Mouse (Mus musculus): ENCODE data around the gene Rnf43. TPM values are rescaled to one million over a fixed set of nuclear protein-coding genes. Genes with fewer than 3 reads are reported as not detected.

The Rnf43 gene
- polyA plus RNA-seq (2015; fragmentation: Nextera tagmentation; extraction: Ambion mirVana): 0.54 and 2.6 TPM in 2 replicates

GRCm38 (mm10) chr11:87662407-87662806 is at the start of gene Rnf43:
TSS of gene Rnf43 (plus strand) at chr11:87662722.
- peak within 1 kb of the TSS; percentile 42 for H3K4me3 ChIP-seq (replicated peaks)
- 0 out of 2 replicates have a peak, but pooled peaks have one; percentile 45 for ATAC-seq (ENCODE audit: low FRiP score)
- peaks cover 12% of the 10 kb centered on the region for H3K4me1 ChIP-seq
- peak within 1 kb of the TSS; percentile 72 for H3K4me2 ChIP-seq
- H3K27ac ChIP-seq (replicated peaks): no peak within 1 kb of the TSS
- H3K27me3 ChIP-seq (replicated peaks): peaks cover 22% of the 10 kb centered on the region; the same call in 1 of the 2 replicates
- H3K9me3 ChIP-seq (replicated peaks): no peaks in the 10 kb centered on the region
- peak within 1 kb of the TSS; percentile 0; the same call in 1 of the 2 replicates for H3K9ac ChIP-seq (replicated peaks)
- H3K36me3 ChIP-seq: no peaks in the 10 kb centered on the region
- WGBS: 0% methylated on average over 8 of the region's 8 CpGs

GRCm38 (mm10) chr11:87613972-87614371 is 48.5 kb upstream of the Rnf43 start:
- no peaks in the 10 kb centered on the region for H3K27me3 ChIP-seq (replicated peaks)
- peaks cover 92% of the 10 kb centered on the region for H3K36me3 ChIP-seq
- H3K4me2 ChIP-seq: no peak overlapping the region
- no peak overlapping the region for H3K4me3 ChIP-seq (replicated peaks)
- H3K9me3 ChIP-seq (replicated peaks): no peaks in the 10 kb centered on the region
- no peak for ATAC-seq (ENCODE audit: low FRiP score)
- 92% methylated on average over 7 of the region's 7 CpGs for WGBS
- no peak overlapping the region for H3K27ac ChIP-seq (replicated peaks)
- no peaks in the 10 kb centered on the region for H3K4me1 ChIP-seq
- H3K9ac ChIP-seq (replicated peaks): no peak overlapping the region

GRCm38 (mm10) chr11:87615551-87615950 is 47.0 kb upstream of the Rnf43 start:
- Histone ChIP-seq H3K27ac (replicated peaks) (no peak overlapping the region), H3K9me3 (replicated peaks) (no peaks in the 10 kb centered on the region), H3K9ac (replicated peaks) (no peak overlapping the region), H3K4me3 (replicated peaks) (no peak overlapping the region), H3K27me3 (replicated peaks) (no peaks in the 10 kb centered on the region), H3K4me1 (no peaks in the 10 kb centered on the region), H3K4me2 (no peak overlapping the region), H3K36me3 (peaks cover 81% of the 10 kb centered on the region)
- no peak for ATAC-seq (ENCODE audit: low FRiP score)
- WGBS: 93% methylated on average over 5 of the region's 5 CpGs

- Histone ChIP-seq H3K27ac (replicated peaks) (no peak overlapping the region), H3K9me3 (replicated peaks) (no peaks in the 10 kb centered on the region), H3K4me2 (no peak overlapping the region), H3K4me1 (no peaks in the 10 kb centered on the region), H3K27me3 (replicated peaks) (no peaks in the 10 kb centered on the region), H3K4me3 (replicated peaks) (no peak overlapping the region), H3K36me3 (peaks cover 79% of the 10 kb centered on the region), H3K9ac (replicated peaks) (no peak overlapping the region)
- ATAC-seq (ENCODE audit: low FRiP score): no peak
- 96% methylated on average over 2 of the region's 2 CpGs for WGBS
Observed at GRCm38 (mm10) chr11:87615952-87616351, 46.6 kb upstream of the Rnf43 start.

- H3K27me3 ChIP-seq (replicated peaks): no peaks in the 10 kb centered on the region
- peaks cover 69% of the 10 kb centered on the region for H3K36me3 ChIP-seq
- H3K27ac ChIP-seq (replicated peaks): no peak within 1 kb of the TSS
- H3K4me1 ChIP-seq: no peaks in the 10 kb centered on the region
- H3K4me3 ChIP-seq (replicated peaks): no peak within 1 kb of the TSS
- 92% methylated on average over 66 of the region's 69 CpGs for WGBS
- no peak within 1 kb of the TSS for H3K4me2 ChIP-seq
- ATAC-seq (ENCODE audit: low FRiP score): no peak
- H3K9me3 ChIP-seq (replicated peaks): no peaks in the 10 kb centered on the region
- no peak within 1 kb of the TSS for H3K9ac ChIP-seq (replicated peaks)
Observed at GRCm38 (mm10) chr11:87616790-87617474, 45.6 kb upstream of the Rnf43 start, which contains the start of gene Hsf5. TSS of gene Hsf5 (plus strand) at chr11:87617164.

GRCm38 (mm10) chr11:87617606-87618005 is 44.9 kb upstream of the Rnf43 start:
- no peaks in the 10 kb centered on the region for H3K9me3 ChIP-seq (replicated peaks)
- H3K27ac ChIP-seq (replicated peaks): no peak overlapping the region
- no peak for ATAC-seq (ENCODE audit: low FRiP score)
- H3K27me3 ChIP-seq (replicated peaks): no peaks in the 10 kb centered on the region
- 94% methylated on average over 32 of the region's 32 CpGs for WGBS
- no peak overlapping the region for H3K4me2 ChIP-seq
- no peaks in the 10 kb centered on the region for H3K4me1 ChIP-seq
- H3K36me3 ChIP-seq: peaks cover 64% of the 10 kb centered on the region
- H3K9ac ChIP-seq (replicated peaks): no peak overlapping the region
- no peak overlapping the region for H3K4me3 ChIP-seq (replicated peaks)

GRCm38 (mm10) chr11:87623160-87623559 is 39.4 kb upstream of the Rnf43 start:
- no peaks in the 10 kb centered on the region for H3K27me3 ChIP-seq (replicated peaks)
- no peak for ATAC-seq (ENCODE audit: low FRiP score)
- H3K9ac ChIP-seq (replicated peaks): no peak overlapping the region
- no peaks in the 10 kb centered on the region for H3K4me1 ChIP-seq
- H3K9me3 ChIP-seq (replicated peaks): no peaks in the 10 kb centered on the region
- no peak overlapping the region for H3K4me3 ChIP-seq (replicated peaks)
- H3K36me3 ChIP-seq: peaks cover 40% of the 10 kb centered on the region
- no peak overlapping the region for H3K4me2 ChIP-seq
- 80% methylated on average over 4 of the region's 4 CpGs for WGBS
- H3K27ac ChIP-seq (replicated peaks): no peak overlapping the region

GRCm38 (mm10) chr11:87629859-87630258 is 32.7 kb upstream of the Rnf43 start:
- Histone ChIP-seq H3K4me2 (no peak overlapping the region), H3K27ac (replicated peaks) (no peak overlapping the region)
- ATAC-seq (ENCODE audit: low FRiP score): no peak

GRCm38 (mm10) chr11:87638793-87639192 is 23.7 kb upstream of the Rnf43 start:
- peaks cover 10% of the 10 kb centered on the region for H3K4me1 ChIP-seq
- peak; percentile 38; the same call in 1 of the 2 replicates for ATAC-seq (ENCODE audit: low FRiP score)
- 0 out of 2 replicates have a peak, but pooled peaks cover 2% of the 10 kb centered on the region for H3K36me3 ChIP-seq
- WGBS: 11% methylated on average over 2 of the region's 2 CpGs
- peak overlapping the region; percentile 40 for H3K4me3 ChIP-seq (replicated peaks)
- no peak overlapping the region for H3K27ac ChIP-seq (replicated peaks)
- H3K9ac ChIP-seq (replicated peaks): peak overlapping the region; percentile 48
- H3K9me3 ChIP-seq (replicated peaks): no peaks in the 10 kb centered on the region
- peak overlapping the region; percentile 71 for H3K4me2 ChIP-seq
- no peaks in the 10 kb centered on the region for H3K27me3 ChIP-seq (replicated peaks)

More at GRCm38 (mm10) chr11:87629859-87630258, 32.7 kb upstream of the Rnf43 start:
- Histone ChIP-seq H3K27me3 (replicated peaks) (no peaks in the 10 kb centered on the region), H3K36me3 (peaks cover 11% of the 10 kb centered on the region), H3K9me3 (replicated peaks) (no peaks in the 10 kb centered on the region), H3K9ac (replicated peaks) (no peak overlapping the region), H3K4me1 (no peaks in the 10 kb centered on the region), H3K4me3 (replicated peaks) (no peak overlapping the region)
- WGBS: 29% methylated on average over 10 of the region's 10 CpGs

GRCm38 (mm10) chr11:87639206-87639605 is 23.3 kb upstream of the Rnf43 start:
- H3K27ac ChIP-seq (replicated peaks): no peak overlapping the region
- H3K9ac ChIP-seq (replicated peaks): peak overlapping the region; percentile 48
- peak overlapping the region; percentile 71 for H3K4me2 ChIP-seq
- peaks cover 10% of the 10 kb centered on the region for H3K4me1 ChIP-seq
- 0 out of 2 replicates have a peak, but pooled peaks cover 2% of the 10 kb centered on the region for H3K36me3 ChIP-seq
- H3K4me3 ChIP-seq (replicated peaks): peak overlapping the region; percentile 40
- no peaks in the 10 kb centered on the region for H3K9me3 ChIP-seq (replicated peaks)
- H3K27me3 ChIP-seq (replicated peaks): no peaks in the 10 kb centered on the region
- peak; percentile 59; the same call in 1 of the 2 replicates for ATAC-seq (ENCODE audit: low FRiP score)
- 2% methylated on average over 29 of the region's 29 CpGs for WGBS

GRCm38 (mm10) chr11:87642865-87643264 is 19.7 kb upstream of the Rnf43 start:
- no peaks in the 10 kb centered on the region for H3K27me3 ChIP-seq (replicated peaks)
- H3K4me3 ChIP-seq (replicated peaks): no peak overlapping the region
- no peak overlapping the region for H3K9ac ChIP-seq (replicated peaks)
- no peaks in the 10 kb centered on the region for H3K9me3 ChIP-seq (replicated peaks)
- H3K27ac ChIP-seq (replicated peaks): no peak overlapping the region
- H3K36me3 ChIP-seq: no peaks in the 10 kb centered on the region
- ATAC-seq (ENCODE audit: low FRiP score): no peak
- peaks cover 10% of the 10 kb centered on the region for H3K4me1 ChIP-seq
- no peak overlapping the region for H3K4me2 ChIP-seq

- no peak overlapping the region for H3K4me2 ChIP-seq
- H3K4me1 ChIP-seq: no peaks in the 10 kb centered on the region
- WGBS: 86% methylated on average over 5 of the region's 5 CpGs
- no peaks in the 10 kb centered on the region for H3K9me3 ChIP-seq (replicated peaks)
- H3K27me3 ChIP-seq (replicated peaks): 0 out of 2 replicates have a peak, but pooled peaks cover 3% of the 10 kb centered on the region
- no peak for ATAC-seq (ENCODE audit: low FRiP score)
- H3K27ac ChIP-seq (replicated peaks): no peak overlapping the region
- no peak overlapping the region for H3K4me3 ChIP-seq (replicated peaks)
- no peaks in the 10 kb centered on the region for H3K36me3 ChIP-seq
- H3K9ac ChIP-seq (replicated peaks): no peak overlapping the region
Observed at GRCm38 (mm10) chr11:87654693-87655092, 7.8 kb upstream of the Rnf43 start.

All from neural tube, embryonic 15.5 days (tissue).